Mouse (Mus musculus) forebrain, embryonic 16.5 days (tissue): ENCODE results near the gene E130308A19Rik. TPM values are rescaled to one million over a fixed set of nuclear protein-coding genes. Genes with fewer than 3 reads are reported as not detected.

Source experiments
- ATAC-seq: fragments of 200-750 bp; cut with Nextera tagmentation; 2 replicates; pipeline ENCODE4 v1.8.0; 2017; ENCODE audit warnings: mild to moderate bottlenecking, moderate library complexity
- H3K27ac ChIP-seq: fragments of 300-500 bp; sonication (generic); 2 replicates; pipeline ENCODE4 v1.5.1; 2014; ENCODE audit warnings: low read length, control low read depth
- H3K27me3 ChIP-seq: fragments of 300-500 bp; sonication (generic); replicated peaks from 2 replicates; pipeline ENCODE4 v1.6.1; 2014; ENCODE audit warnings: low read length; ENCODE audit not compliant: control insufficient read depth, insufficient read depth
- H3K36me3 ChIP-seq: fragments of 300-500 bp; sonication (generic); 2 replicates; pipeline ENCODE4 v1.6.1; 2014; ENCODE audit not compliant: control insufficient read depth, insufficient read depth
- H3K4me1 ChIP-seq: fragments of 300-500 bp; sonication (generic); replicated peaks from 2 replicates; pipeline ENCODE4 v1.6.1; 2014; ENCODE audit warnings: low read length; ENCODE audit not compliant: control insufficient read depth, insufficient read depth
- H3K4me2 ChIP-seq: fragments of 300-500 bp; sonication (generic); 2 replicates; pipeline ENCODE4 v1.6.1; 2014; ENCODE audit warnings: mild to moderate bottlenecking, low read length, control low read depth
- H3K4me3 ChIP-seq: fragments of 300-500 bp; sonication (generic); replicated peaks from 2 replicates; pipeline ENCODE4 v1.5.1; 2014; ENCODE audit warnings: mild to moderate bottlenecking, low read length, control low read depth
- H3K9ac ChIP-seq: fragments of 300-500 bp; sonication (generic); replicated peaks from 2 replicates; pipeline ENCODE4 v1.6.1; 2014; ENCODE audit warnings: low read depth, low read length, control low read depth
- H3K9me3 ChIP-seq: fragments of 300-500 bp; sonication (generic); 2 replicates; pipeline ENCODE4 v1.6.1; 2016; ENCODE audit warnings: low read length; ENCODE audit not compliant: control insufficient read depth
- WGBS: fragments of 180-500 bp; shearing (Covaris S2); extraction: QIAGEN DNeasy Blood & Tissue Kit; methylation state at CpG from one replicate; pipeline ENCODE4 v1.1.7; 2014; 5-methylcytosine and 5-hydroxymethylcytosine counted together
- polyA plus RNA-seq: library from polyadenylated mRNA; unstranded; fragments of >200 nt; fragmentation: Nextera tagmentation; extraction: Ambion mirVana; gene quantifications from 2 replicates; pipeline ENCODE4 v1.2.1, GENCODE M21; 2015

E130308A19Rik gene
- polyA plus RNA-seq, result 24.6 and 29.8 TPM in 2 replicates

GRCm38 (mm10) chr4:59625998-59626910, at the start of gene E130308A19Rik:
TSS of gene E130308A19Rik (plus strand) at chr4:59626211.
- peak within 1 kb of the TSS; percentile 79 for H3K4me2 ChIP-seq
- H3K9me3 ChIP-seq, result peaks cover 5% of the 10 kb centered on the region; the same call in 1 of the 2 replicates
- peaks cover 5% of the 10 kb centered on the region; the same call in 1 of the 2 replicates for H3K27me3 ChIP-seq
- H3K4me1 ChIP-seq, result peaks cover 20% of the 10 kb centered on the region
- peak; percentile 93 for ATAC-seq
- peak within 1 kb of the TSS; percentile 78 for H3K27ac ChIP-seq
- H3K9ac ChIP-seq, result peak within 1 kb of the TSS; percentile 91
- WGBS, result under 1% methylated on average over 90 of the region's 120 CpGs
- no peaks in the 10 kb centered on the region for H3K36me3 ChIP-seq
- peak within 1 kb of the TSS; percentile 89 for H3K4me3 ChIP-seq

- peak; percentile 59 for ATAC-seq
- Histone ChIP-seq H3K4me2 (peak overlapping the region; percentile 68), H3K27ac (peak overlapping the region; percentile 89), H3K4me1 (peaks cover 7% of the 10 kb centered on the region), H3K4me3 (peak overlapping the region; percentile 76), H3K27me3 (no peaks in the 10 kb centered on the region), H3K9ac (peak overlapping the region; percentile 70), H3K9me3 (no peaks in the 10 kb centered on the region), H3K36me3 (no peaks in the 10 kb centered on the region)
- under 1% methylated on average over 23 of the region's 23 CpGs for WGBS
These were observed 45.3 kb upstream of the E130308A19Rik start for GRCm38 (mm10) chr4:59580495-59581281.

DNA sequence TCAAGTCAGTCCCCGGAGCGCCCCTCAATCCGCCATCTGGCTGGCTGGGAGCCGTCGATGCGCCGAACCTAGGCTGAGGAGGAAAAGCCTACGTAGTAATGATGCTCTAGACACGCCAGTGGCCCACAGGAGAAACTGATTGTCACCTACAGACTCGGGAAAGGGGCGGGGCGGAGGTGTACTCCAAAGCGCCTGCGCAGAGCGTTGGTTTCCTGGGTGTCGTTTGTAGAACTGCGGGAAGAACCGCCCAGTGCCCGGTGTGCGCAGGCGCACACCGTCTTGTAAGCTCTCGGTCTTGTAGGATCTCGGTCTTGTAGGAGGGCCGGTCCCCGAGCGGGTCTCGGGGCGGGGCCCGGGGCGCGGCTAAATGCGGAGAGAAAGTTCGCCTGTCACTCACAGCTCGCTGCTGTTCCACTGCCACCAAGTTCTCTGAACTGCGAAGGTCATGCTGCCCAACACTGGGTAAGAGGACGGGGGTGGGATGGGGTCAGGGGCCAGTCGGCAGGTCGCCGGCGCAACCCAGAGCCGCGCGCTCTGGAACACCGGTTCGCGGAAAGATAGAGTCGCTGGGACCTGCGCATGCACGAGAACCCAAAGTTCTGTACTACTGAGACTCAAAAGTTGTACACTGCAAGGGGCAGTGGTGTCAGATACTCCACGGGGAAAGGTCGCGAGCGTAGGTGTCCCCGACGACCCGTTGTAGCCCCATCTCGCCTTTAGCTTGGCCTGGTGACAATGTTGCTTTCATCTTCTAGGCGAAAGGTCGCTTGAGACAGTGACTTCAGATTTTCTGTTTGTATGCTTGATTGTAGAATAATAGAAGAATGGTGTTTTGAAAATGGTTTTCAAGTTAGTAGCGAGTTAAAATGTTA, 44.5 kb upstream of the E130308A19Rik start, which contains the start of gene Hsdl2:
TSS of gene Hsdl2 (plus strand) at position 250 of the 872 bp plus-strand sequence.
- Histone ChIP-seq H3K9me3 (no peaks in the 10 kb centered on the region), H3K27me3 (no peaks in the 10 kb centered on the region), H3K4me1 (peaks cover 7% of the 10 kb centered on the region), H3K9ac (peak within 1 kb of the TSS; percentile 70), H3K36me3 (no peaks in the 10 kb centered on the region), H3K4me2 (peak within 1 kb of the TSS; percentile 68), H3K4me3 (peak within 1 kb of the TSS; percentile 76), H3K27ac (peak within 1 kb of the TSS; percentile 89)
- ATAC-seq, result peak; percentile 97
- under 1% methylated on average over 61 of the region's 61 CpGs for WGBS

GRCm38 (mm10) chr4:59582186-59582585, 43.8 kb upstream of the E130308A19Rik start:
- peaks cover 7% of the 10 kb centered on the region for H3K4me1 ChIP-seq
- H3K9me3 ChIP-seq, result no peaks in the 10 kb centered on the region
- no peaks in the 10 kb centered on the region for H3K36me3 ChIP-seq
- no peak overlapping the region for H3K9ac ChIP-seq
- 18% methylated on average over 6 of the region's 6 CpGs for WGBS
- peak overlapping the region; percentile 76 for H3K4me3 ChIP-seq
- peak overlapping the region; percentile 68 for H3K4me2 ChIP-seq
- no peaks in the 10 kb centered on the region for H3K27me3 ChIP-seq
- no peak overlapping the region for H3K27ac ChIP-seq
- no peak for ATAC-seq

- no peaks in the 10 kb centered on the region for H3K9me3 ChIP-seq
- H3K4me2 ChIP-seq, result no peak overlapping the region
- peaks cover 6% of the 10 kb centered on the region for H3K4me1 ChIP-seq
- H3K4me3 ChIP-seq, result no peak overlapping the region
- H3K27ac ChIP-seq, result no peak overlapping the region
- H3K27me3 ChIP-seq, result no peaks in the 10 kb centered on the region
- ATAC-seq, result no peak
- 85% methylated on average over 5 of the region's 5 CpGs for WGBS
- no peak overlapping the region for H3K9ac ChIP-seq
- H3K36me3 ChIP-seq, result no peaks in the 10 kb centered on the region
These were observed 40.9 kb upstream of the E130308A19Rik start for GRCm38 (mm10) chr4:59585097-59585496.

DNA sequence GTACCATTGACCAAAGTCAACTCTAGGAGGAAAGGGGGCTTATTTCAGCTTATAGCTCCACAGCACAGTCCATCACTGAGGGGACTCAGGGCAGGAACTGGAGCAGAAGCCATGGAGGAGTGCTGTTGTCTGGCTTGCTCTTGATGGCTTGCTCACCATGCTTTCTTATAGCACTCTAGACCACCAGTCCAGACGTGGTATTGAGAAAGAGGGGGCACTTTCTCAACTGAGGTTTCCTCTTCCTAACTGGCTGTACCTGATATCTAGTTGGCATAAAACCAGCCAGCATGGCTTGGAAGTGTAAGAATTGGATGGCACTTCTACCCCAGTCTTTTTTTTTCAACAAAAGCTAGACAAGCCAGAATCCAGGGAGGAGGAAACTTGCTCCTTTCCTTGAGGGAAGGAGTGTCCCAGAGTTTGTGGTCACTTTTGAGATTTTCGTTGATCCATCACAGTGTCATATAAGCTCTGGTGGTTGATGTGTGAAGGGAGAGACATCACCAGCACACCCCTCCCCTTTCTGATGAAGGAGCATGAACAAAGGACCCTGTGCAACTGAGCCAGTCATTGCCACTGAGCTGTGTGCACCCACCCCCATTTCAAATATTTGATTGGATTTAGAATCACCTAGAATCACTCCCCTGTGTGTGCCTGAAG, 38.7 kb upstream of the E130308A19Rik start:
- H3K9ac ChIP-seq, result no peak overlapping the region
- no peak for ATAC-seq
- H3K4me1 ChIP-seq, result no peaks in the 10 kb centered on the region
- H3K27me3 ChIP-seq, result no peaks in the 10 kb centered on the region
- no peak overlapping the region for H3K4me2 ChIP-seq
- no peak overlapping the region for H3K4me3 ChIP-seq
- H3K27ac ChIP-seq, result no peak overlapping the region
- no peaks in the 10 kb centered on the region for H3K36me3 ChIP-seq
- H3K9me3 ChIP-seq, result no peaks in the 10 kb centered on the region
- WGBS, result 83% methylated on average over 2 of the region's 2 CpGs

DNA sequence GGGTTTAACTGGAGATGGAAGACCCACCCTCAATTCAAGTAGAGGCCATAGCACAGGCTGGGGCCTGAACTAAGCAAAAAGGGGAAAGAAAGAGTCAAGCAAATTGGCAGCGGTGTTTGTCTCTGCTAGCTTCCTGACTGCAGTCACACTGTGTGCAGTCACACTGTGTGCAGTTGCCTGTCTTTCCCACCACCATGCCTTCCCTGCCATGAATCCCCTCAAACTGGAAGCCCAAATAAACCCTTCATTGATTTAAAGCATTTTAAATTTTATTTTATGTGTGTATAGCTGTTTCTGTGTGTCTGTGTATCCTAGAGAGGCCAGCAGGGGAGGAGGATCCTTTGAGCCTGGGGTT, 38.2 kb upstream of the E130308A19Rik start:
- no peak for ATAC-seq
- Histone ChIP-seq H3K36me3 (no peaks in the 10 kb centered on the region), H3K9me3 (no peaks in the 10 kb centered on the region), H3K4me1 (no peaks in the 10 kb centered on the region), H3K4me2 (no peak overlapping the region), H3K27ac (no peak overlapping the region), H3K27me3 (no peaks in the 10 kb centered on the region), H3K4me3 (no peak overlapping the region), H3K9ac (no peak overlapping the region)
- 95% methylated on average over 1 of the region's 1 CpGs for WGBS

DNA sequence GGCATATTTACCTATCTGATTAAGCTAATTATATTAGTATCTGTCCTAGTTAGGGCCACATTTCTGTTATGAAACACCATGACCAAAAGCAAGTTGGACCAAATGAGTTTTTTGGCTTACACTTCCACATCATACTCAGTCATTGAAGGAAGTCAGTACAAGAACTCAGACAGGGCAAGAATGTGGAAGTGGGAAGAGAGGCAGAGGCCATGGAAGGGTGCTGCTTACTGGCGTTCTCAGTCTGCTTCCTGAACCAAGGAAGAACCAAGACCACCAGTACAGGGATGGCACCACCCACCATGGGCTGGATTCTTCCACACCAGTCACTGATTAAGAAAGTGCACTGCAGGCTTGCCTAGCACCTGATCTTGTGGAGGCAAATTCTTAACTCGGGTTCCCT, 31.4 kb upstream of the E130308A19Rik start:
- no peak for ATAC-seq
- no peaks in the 10 kb centered on the region for H3K4me1 ChIP-seq
- H3K36me3 ChIP-seq, result peaks cover 3% of the 10 kb centered on the region; the same call in 1 of the 2 replicates
- 66% methylated on average over 2 of the region's 2 CpGs for WGBS
- H3K27me3 ChIP-seq, result no peaks in the 10 kb centered on the region
- H3K4me3 ChIP-seq, result no peak overlapping the region
- no peak overlapping the region for H3K27ac ChIP-seq
- no peak overlapping the region for H3K4me2 ChIP-seq
- no peaks in the 10 kb centered on the region for H3K9me3 ChIP-seq
- H3K9ac ChIP-seq, result no peak overlapping the region
